In genomic region chr4:132269740-132270560, GRCm38 (mm10) we compare ENCODE assay signal across 8 mouse cellular contexts. TPM values are rescaled to one million over a fixed set of nuclear protein-coding genes. Genes with fewer than 3 reads are reported as not detected.
DNase-seq lines count a peak whose midpoint lies in the region; ATAC-seq and TF ChIP-seq lines count a peak whose summit lies in the region.

No protein-coding gene starts in this region.

- H3K27ac ChIP-seq in gastrocnemius, adult 2 months: peak overlapping the region; percentile 98

- intact Hi-C loops in gastrocnemius, adult 2 months (cut with DNase I): loop anchor here (5.0 to 10.0 kb wide), 2 partner anchors 152 to 245 kb away; partner anchors contain the start of genes Phactr4 and Sesn2

- H3K4me1 ChIP-seq in megakaryocyte, embryonic 14.5 days: peaks cover 35% of the 10 kb centered on the region

- peak; percentile 61 for TF ChIP-seq CTCF in gastrocnemius, adult 2 months (IDR thresholded peaks at IDR 0.05)

- peak; percentile 97 for DNase-seq in ZHBTc4 (ENCODE audit: low read depth, low spot score)
- DNase-seq in gastrocnemius, adult 2 months: peak; percentile 89
- DNase-seq in hindlimb bud, embryonic 11.5 days (ENCODE audit: extremely low spot score, low read depth, low spot score): peak; percentile 94
- peak; percentile 81 to 86 for DNase-seq in left cerebral cortex, adult 8-10 months (ENCODE audit: low spot score in 2 of 2)
- DNase-seq in right cerebral cortex, postnatal 10 days (ENCODE audit: low spot score in 2 of 2): peak; percentile 91
- DNase-seq in urinary bladder, postnatal 25 days (ENCODE audit: low spot score): peak; percentile 75

- H3K9me3 ChIP-seq in megakaryocyte, embryonic 14.5 days: no peaks in the 10 kb centered on the region

- H3K27me3 ChIP-seq in megakaryocyte, embryonic 14.5 days (replicated peaks): no peaks in the 10 kb centered on the region

- peak; percentile 76 for ATAC-seq in common myeloid progenitor, adult 5-6 weeks (replicated peaks; ENCODE audit: low read depth, poor library complexity, severe bottlenecking)

- no peaks in the 10 kb centered on the region for H3K36me3 ChIP-seq in megakaryocyte, embryonic 14.5 days (replicated peaks; ENCODE audit: low read length)

- H3K4me3 ChIP-seq in gastrocnemius, adult 2 months: peak overlapping the region; percentile 71
- H3K4me3 ChIP-seq in megakaryocyte, embryonic 14.5 days (replicated peaks): peak overlapping the region; percentile 91

RNA-seq across cellular contexts. Expression of gene Taf12, which starts 4.2 kb away (rescaled TPM):
- 30.2 and 45.8 TPM in 2 replicates for total RNA-seq in common myeloid progenitor, adult 5-6 weeks (2017)
- 10 to 100 TPM; 34.7 to 38.4 TPM for total RNA-seq in gastrocnemius, adult 2 months (2021)
- total RNA-seq in left cerebral cortex, adult 8-10 months (2022): 10 to 100 TPM; 15.7 to 22.4 (median 20.4) TPM
- 0.87 and 14.0 TPM in 2 replicates for polyA plus RNA-seq in megakaryocyte, embryonic 14.5 days (2012; ENCODE audit: insufficient read depth, low replicate concordance)

RNA-seq across cellular contexts. Expression of gene Gmeb1, which starts 8.5 kb away (rescaled TPM):
- 23.2 and 26.9 TPM in 2 replicates for total RNA-seq in common myeloid progenitor, adult 5-6 weeks (2017)
- total RNA-seq in gastrocnemius, adult 2 months (2021): 10 to 100 TPM in 1 of 2 experiments, 1 to 10 TPM in 1; 8.7 to 10.6 TPM
- total RNA-seq in left cerebral cortex, adult 8-10 months (2022): 10 to 100 TPM; 18.9 to 24.7 (median 20.2) TPM
- polyA plus RNA-seq in megakaryocyte, embryonic 14.5 days (2012; ENCODE audit: insufficient read depth, low replicate concordance): 7.9 and 9.0 TPM in 2 replicates

RNA-seq across cellular contexts. Expression of gene Rab42, which starts 33.2 kb away (rescaled TPM):
- total RNA-seq in common myeloid progenitor, adult 5-6 weeks (2017): not detected in 2 replicates
- under 1 TPM in 1 of 2 experiments, not detected in 1; 0.33 TPM for total RNA-seq in gastrocnemius, adult 2 months (2021)
- 1 to 10 TPM; 1.5 to 3.3 (median 2.3) TPM for total RNA-seq in left cerebral cortex, adult 8-10 months (2022)
- polyA plus RNA-seq in megakaryocyte, embryonic 14.5 days (2012; ENCODE audit: insufficient read depth, low replicate concordance): not detected in 2 replicates

RNA-seq across cellular contexts. Expression of gene Ythdf2, which starts 57.8 kb away (rescaled TPM):
- total RNA-seq in common myeloid progenitor, adult 5-6 weeks (2017): 61.5 and 70.9 TPM in 2 replicates
- 10 to 100 TPM; 27.3 to 27.6 TPM for total RNA-seq in gastrocnemius, adult 2 months (2021)
- 10 to 100 TPM; 40.1 to 43.4 (median 41.4) TPM for total RNA-seq in left cerebral cortex, adult 8-10 months (2022)
- 15.8 and 21.1 TPM in 2 replicates for polyA plus RNA-seq in megakaryocyte, embryonic 14.5 days (2012; ENCODE audit: insufficient read depth, low replicate concordance)

RNA-seq across cellular contexts. Expression of gene Trnau1ap, which starts 59.4 kb away (rescaled TPM):
- total RNA-seq in common myeloid progenitor, adult 5-6 weeks (2017): 23.9 and 43.7 TPM in 2 replicates
- 10 to 100 TPM; 10.4 to 11.7 TPM for total RNA-seq in gastrocnemius, adult 2 months (2021)
- total RNA-seq in left cerebral cortex, adult 8-10 months (2022): 10 to 100 TPM; 20.6 to 30.6 (median 29.0) TPM
- polyA plus RNA-seq in megakaryocyte, embryonic 14.5 days (2012; ENCODE audit: insufficient read depth, low replicate concordance): 20.9 and 58.9 TPM in 2 replicates

Comparison
In these comparisons a context has a peak if more than half of its experiments do, and no peak if none do; other contexts are left out.
1. Peak in every context shown above with its lines: DNase-seq, ATAC-seq, H3K4me3 ChIP-seq and H3K27ac ChIP-seq.